ENCODE assay signal across 22 mouse cellular contexts in the genomic region with DNA sequence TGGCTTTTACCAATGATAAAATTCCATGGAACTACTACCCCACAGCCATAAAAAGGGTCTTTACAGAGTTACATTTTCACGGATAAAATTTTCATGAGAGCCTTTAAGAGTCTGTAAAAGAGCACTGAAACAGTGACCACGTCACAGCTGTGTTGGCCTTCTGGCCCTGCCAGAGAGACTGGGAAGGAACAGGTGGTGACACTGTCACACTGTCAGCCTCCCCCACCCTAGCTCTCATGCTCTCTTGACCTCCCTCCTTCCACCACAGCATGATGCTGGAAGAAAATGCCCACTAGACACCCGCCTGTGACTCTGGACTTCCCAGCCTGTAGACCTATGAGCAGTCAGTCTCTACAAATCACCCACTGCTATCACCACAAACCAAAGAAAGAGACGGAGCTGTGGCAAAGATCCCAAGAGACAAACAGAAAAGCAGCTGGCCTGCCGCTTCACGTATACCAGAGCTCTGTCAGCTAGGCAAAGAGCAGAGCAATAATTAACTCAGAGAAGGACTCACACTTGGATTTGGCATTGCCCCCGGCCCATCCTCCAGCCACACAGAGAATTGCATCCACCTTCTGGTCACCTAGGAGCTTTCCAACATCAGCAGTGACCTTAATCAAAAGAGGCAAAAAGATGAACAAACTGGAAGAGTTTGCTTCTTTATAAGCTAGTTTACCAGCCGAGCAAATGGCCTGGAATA. TPM values are rescaled to one million over a fixed set of nuclear protein-coding genes. Genes with fewer than 3 reads are reported as not detected.
DNase-seq lines count a peak whose midpoint lies in the region; ATAC-seq and TF ChIP-seq lines count a peak whose summit lies in the region.
"Had no signal": no experiment of that assay in that cellular context is flagged by ENCODE, and none has a peak within 500 bp of the region (broad histone marks: within the 10 kb centered on the region; RNA-seq: fewer than 3 reads in every experiment).

No protein-coding gene starts in this region.

- no peak overlapping the region for H3K27ac ChIP-seq in CH12.LX (ENCODE audit: insufficient read depth, low read depth)
- H3K27ac ChIP-seq in kidney, embryonic 16.5 days (ENCODE audit: low read length): no peak overlapping the region
- H3K27ac ChIP-seq in liver, embryonic 13.5 days: no peak overlapping the region; the same call in 1 of the 2 replicates
- H3K27ac ChIP-seq in hindbrain, embryonic 12.5 days: no peak overlapping the region
- H3K27ac ChIP-seq: embryonic facial prominence, embryonic 15.5 days; forebrain, embryonic 10.5 days; heart, embryonic 10.5 days; hindbrain, embryonic 13.5 days; intestine, embryonic 15.5 days; midbrain, embryonic 10.5 days had no signal

- H3K36me3 ChIP-seq in CH12.LX (replicated peaks in 1 of 2; ENCODE audit: control insufficient read depth in 1 of 2, insufficient read depth in 1 of 2, low read length in 1 of 2): peaks cover 6 to 47% of the 10 kb centered on the region in 2 experiments
- peaks cover 21% of the 10 kb centered on the region; the same call in 1 of the 2 replicates for H3K36me3 ChIP-seq in kidney, embryonic 16.5 days (ENCODE audit: insufficient read depth, low read length)
- peaks cover 22% of the 10 kb centered on the region for H3K36me3 ChIP-seq in liver, embryonic 13.5 days
- peaks cover 18% of the 10 kb centered on the region; the same call in 1 of the 2 replicates for H3K36me3 ChIP-seq in hindbrain, embryonic 12.5 days

- dilution Hi-C loops in CH12.LX (cut with MboI; ENCODE audit: extremely low pct_ligation_motif_present, extremely low pct_unique_long_range_greater_than_20kb, low sequenced_read_pairs): no loop called here

- TF ChIP-seq EP300 in CH12.LX (IDR thresholded peaks at IDR 0.05; ENCODE audit: low read length): no peak

- 75% methylated on average over 8 of the region's 8 CpGs for WGBS in kidney, embryonic 16.5 days
- WGBS in liver, embryonic 13.5 days (ENCODE audit: insufficient replicate concordance): 67% methylated on average over 8 of the region's 8 CpGs
- WGBS in hindbrain, embryonic 12.5 days: 90% methylated on average over 8 of the region's 8 CpGs

- no peak for TF ChIP-seq RAD21 in CH12.LX (IDR thresholded peaks at IDR 0.05; ENCODE audit: low read depth, low read length)

- no peak for TF ChIP-seq POLR2A in CH12.LX (IDR thresholded peaks at IDR 0.05; ENCODE audit: low read depth, low read length)

- H3K79me2 ChIP-seq in CH12.LX (replicated peaks; ENCODE audit: control insufficient read depth, extremely low read depth, insufficient read depth, poor library complexity, severe bottlenecking): no peaks in the 10 kb centered on the region

- no peaks in the 10 kb centered on the region for H3K27me3 ChIP-seq in CH12.LX (replicated peaks)
- H3K27me3 ChIP-seq in kidney, embryonic 16.5 days (ENCODE audit: insufficient read depth, low read length): no peaks in the 10 kb centered on the region
- H3K27me3 ChIP-seq in liver, embryonic 13.5 days: no peaks in the 10 kb centered on the region
- no peaks in the 10 kb centered on the region for H3K27me3 ChIP-seq in hindbrain, embryonic 12.5 days
- H3K27me3 ChIP-seq: embryonic facial prominence, embryonic 15.5 days; hindbrain, embryonic 13.5 days; intestine, embryonic 15.5 days had no signal

- no peaks in the 10 kb centered on the region for H3K9me3 ChIP-seq in CH12.LX (replicated peaks; ENCODE audit: low read length)
- no peaks in the 10 kb centered on the region for H3K9me3 ChIP-seq in kidney, embryonic 16.5 days (ENCODE audit: low read length)
- no peaks in the 10 kb centered on the region for H3K9me3 ChIP-seq in liver, embryonic 13.5 days (replicated peaks)
- H3K9me3 ChIP-seq in hindbrain, embryonic 12.5 days (replicated peaks): no peaks in the 10 kb centered on the region
- H3K9me3 ChIP-seq: embryonic facial prominence, embryonic 15.5 days; forebrain, embryonic 10.5 days; heart, embryonic 10.5 days; hindbrain, embryonic 13.5 days; intestine, embryonic 15.5 days; midbrain, embryonic 10.5 days had no signal

- TF ChIP-seq CTCF in CH12.LX (conservative IDR thresholded peaks at IDR 0.05 in 1 of 2, IDR thresholded peaks at IDR 0.05 in 1 of 2; ENCODE audit: low read depth in 2 of 2, low read length in 2 of 2): no peak

- peak overlapping the region in 1 of 3 experiments; percentile 18 for H3K4me3 ChIP-seq in CH12.LX (replicated peaks in 1 of 3; ENCODE audit: low read depth in 2 of 3, low read length in 2 of 3, poor library complexity in 1 of 3)
- H3K4me3 ChIP-seq in kidney, embryonic 16.5 days (ENCODE audit: low read length): no peak overlapping the region
- no peak overlapping the region for H3K4me3 ChIP-seq in liver, embryonic 13.5 days (replicated peaks)
- no peak overlapping the region for H3K4me3 ChIP-seq in hindbrain, embryonic 12.5 days
- H3K4me3 ChIP-seq: embryonic facial prominence, embryonic 15.5 days; forebrain, embryonic 10.5 days; heart, embryonic 10.5 days; hindbrain, embryonic 13.5 days; intestine, embryonic 15.5 days; midbrain, embryonic 10.5 days had no signal

- in situ Hi-C loops in CH12.LX (cut with MboI; ENCODE audit: low pct_ligation_motif_present, low pct_unique_long_range_greater_than_20kb, low sequenced_read_pairs): loop anchor here (25.0 kb wide), 1 partner anchor 1157 kb away; no protein-coding TSS in a partner anchor

- ATAC-seq in kidney, embryonic 16.5 days (ENCODE audit: low FRiP score, low TSS enrichment): peak; percentile 40; the same call in 1 of the 2 replicates
- peak; percentile 41; the same call in 1 of the 2 replicates for ATAC-seq in liver, embryonic 13.5 days (ENCODE audit: low read depth)
- no peak for ATAC-seq in hindbrain, embryonic 12.5 days (ENCODE audit: low FRiP score)
- ATAC-seq: intestine, embryonic 15.5 days had no signal

- DNase-seq in cerebellum, postnatal 14 days: peak; percentile 19 to 39
- DNase-seq in cerebellum, adult 11-12 months: no peak
- DNase-seq in CH12.LX (ENCODE audit: extremely low read depth): peak; percentile 17
- no peak for DNase-seq in liver, embryonic 13.5 days
- no peak for DNase-seq in heart, adult 11 months
- DNase-seq in adrenal gland, adult (ENCODE audit: inconsistent age in 2 of 2, low spot score in 1 of 2): no peak
- DNase-seq: adrenal gland, postnatal 36 days; cerebellum, adult 9-10 months; gastrocnemius, postnatal 25 days; heart, postnatal 10 days; lung, adult 18-20 months had no signal

- H3K9ac ChIP-seq in CH12.LX (ENCODE audit: insufficient read depth, low read depth): no peak overlapping the region
- H3K9ac ChIP-seq in kidney, embryonic 16.5 days (replicated peaks; ENCODE audit: low read length): no peak overlapping the region
- H3K9ac ChIP-seq in liver, embryonic 13.5 days: no peak overlapping the region
- no peak overlapping the region for H3K9ac ChIP-seq in hindbrain, embryonic 12.5 days
- H3K9ac ChIP-seq: embryonic facial prominence, embryonic 15.5 days; hindbrain, embryonic 13.5 days; intestine, embryonic 15.5 days had no signal

- H3K4me2 ChIP-seq in CH12.LX (ENCODE audit: insufficient read depth, low read depth, poor library complexity, severe bottlenecking): no peak overlapping the region
- no peak overlapping the region for H3K4me2 ChIP-seq in kidney, embryonic 16.5 days (replicated peaks; ENCODE audit: low read depth, low read length)
- H3K4me2 ChIP-seq in liver, embryonic 13.5 days: no peak overlapping the region
- H3K4me2 ChIP-seq in hindbrain, embryonic 12.5 days (replicated peaks): no peak overlapping the region
- H3K4me2 ChIP-seq: embryonic facial prominence, embryonic 15.5 days; hindbrain, embryonic 13.5 days; intestine, embryonic 15.5 days had no signal

- peaks cover 3 to 54% of the 10 kb centered on the region in 2 experiments for H3K4me1 ChIP-seq in CH12.LX (ENCODE audit: control insufficient read depth in 1 of 2, insufficient read depth in 2 of 2)
- peaks cover 14% of the 10 kb centered on the region for H3K4me1 ChIP-seq in kidney, embryonic 16.5 days (ENCODE audit: insufficient read depth, low read length)
- H3K4me1 ChIP-seq in liver, embryonic 13.5 days (replicated peaks): peaks cover 15% of the 10 kb centered on the region
- peaks cover 14% of the 10 kb centered on the region for H3K4me1 ChIP-seq in hindbrain, embryonic 12.5 days

TF ChIP-seq in CH12.LX, 34 proteins besides CTCF, POLR2A, EP300 and RAD21 (continues in another document):
- no peak for TF ChIP-seq POLR2AphosphoS2 (IDR thresholded peaks at IDR 0.05; ENCODE audit: low read depth, low read length)
- TF ChIP-seq ZNF384 (IDR thresholded peaks at IDR 0.05; ENCODE audit: low read depth, low read length): no peak
- no peak for TF ChIP-seq ZKSCAN1 (IDR thresholded peaks at IDR 0.05; ENCODE audit: borderline replicate concordance, low read depth, low read length)
- no peak for TF ChIP-seq USF2 (conservative IDR thresholded peaks at IDR 0.05; ENCODE audit: low read depth, low read length)
- TF ChIP-seq JUN (IDR thresholded peaks at IDR 0.05; ENCODE audit: insufficient read depth, low read depth, low read length): no peak
- no peak for TF ChIP-seq MEF2A (IDR thresholded peaks at IDR 0.05; ENCODE audit: borderline replicate concordance, low read depth, low read length)
- no peak for TF ChIP-seq GABPA (IDR thresholded peaks at IDR 0.05; ENCODE audit: insufficient replicate concordance, low read depth, low read length)
- no peak for TF ChIP-seq HCFC1 (IDR thresholded peaks at IDR 0.05; ENCODE audit: low read depth, low read length)

RNA-seq across cellular contexts. Expression of gene Qdpr, which starts 5.8 kb away (rescaled TPM):
- total RNA-seq in CH12.LX (2012; rRNA removed) (34.8 and 36.8 TPM in 2 replicates), CH12.LX (2014; rRNA removed) (78.3 and 82.6 TPM in 2 replicates)
- 72.7 and 79.0 TPM in 2 replicates for polyA plus RNA-seq in CH12.LX (2012; ENCODE audit: insufficient read length, low read depth)
- 213 and 231 TPM in 2 replicates for polyA plus RNA-seq in kidney, embryonic 16.5 days (2015; fragmentation: Nextera tagmentation; extraction: Ambion mirVana)
- 73.6 and 78.6 TPM in 2 replicates for polyA plus RNA-seq in liver, embryonic 13.5 days (2015; fragmentation: Nextera tagmentation; extraction: Ambion mirVana)
- 109 and 117 TPM in 2 replicates for polyA plus RNA-seq in hindbrain, embryonic 12.5 days (2016; fragmentation: Nextera tagmentation; extraction: Ambion mirVana)

RNA-seq across cellular contexts. Expression of gene Clrn2, which starts 9.3 kb away (rescaled TPM):
- total RNA-seq in CH12.LX (2012; rRNA removed) (not detected in 2 replicates), CH12.LX (2014; rRNA removed) (not detected in 2 replicates)
- not detected in 2 replicates for polyA plus RNA-seq in CH12.LX (2012; ENCODE audit: insufficient read length, low read depth)
- not detected in 2 replicates for polyA plus RNA-seq in kidney, embryonic 16.5 days (2015; fragmentation: Nextera tagmentation; extraction: Ambion mirVana)
- polyA plus RNA-seq in liver, embryonic 13.5 days (2015; fragmentation: Nextera tagmentation; extraction: Ambion mirVana): not detected in 2 replicates
- 0.23 and 0.25 TPM in 2 replicates for polyA plus RNA-seq in hindbrain, embryonic 12.5 days (2016; fragmentation: Nextera tagmentation; extraction: Ambion mirVana)
- total RNA-seq: adrenal gland, postnatal 36 days; gastrocnemius, postnatal 25 days; heart, postnatal 10 days; monocyte, adult 5-6 weeks; neutrophil, adult 5-6 weeks had no signal
- polyA plus RNA-seq: heart, embryonic 10.5 days; intestine, embryonic 15.5 days; midbrain, embryonic 10.5 days; small intestine, adult 2 months had no signal

RNA-seq across cellular contexts. Expression of gene Lap3, which starts 48.9 kb away (rescaled TPM):
- 108 and 126 TPM in 2 replicates for total RNA-seq in CH12.LX (2012; rRNA removed)
- total RNA-seq in CH12.LX (2014; rRNA removed): 130 and 146 TPM in 2 replicates
- polyA plus RNA-seq in CH12.LX (2012; ENCODE audit: insufficient read length, low read depth): 167 and 211 TPM in 2 replicates
- polyA plus RNA-seq in kidney, embryonic 16.5 days (2015; fragmentation: Nextera tagmentation; extraction: Ambion mirVana): 109 and 113 TPM in 2 replicates
- 55.3 and 65.7 TPM in 2 replicates for polyA plus RNA-seq in liver, embryonic 13.5 days (2015; fragmentation: Nextera tagmentation; extraction: Ambion mirVana)
- 57.3 and 58.8 TPM in 2 replicates for polyA plus RNA-seq in hindbrain, embryonic 12.5 days (2016; fragmentation: Nextera tagmentation; extraction: Ambion mirVana)

Comparison
In these comparisons a context has a peak if more than half of its experiments do, and no peak if none do; other contexts are left out.
1. DNase-seq: peak in cerebellum, postnatal 14 days (2 of 2) and CH12.LX (single experiment); none in cerebellum, adult 11-12 months (single experiment), liver, embryonic 13.5 days (single experiment), heart, adult 11 months (single experiment) and adrenal gland, adult (0 of 2).